Mouse (Mus musculus) CD4-positive helper T cell, adult 2 months (primary cell): ENCODE results near the gene Aff1.
A peak's percentile ranks its signal among the peaks of the same experiment; 100 is the strongest.

Experiments
- DNase-seq: peaks from one replicate; pipeline ENCODE4 v3.0.0-alpha.2; 2012; ENCODE audit warnings: low read depth, missing footprints, low spot score

The Aff1 gene

DNA sequence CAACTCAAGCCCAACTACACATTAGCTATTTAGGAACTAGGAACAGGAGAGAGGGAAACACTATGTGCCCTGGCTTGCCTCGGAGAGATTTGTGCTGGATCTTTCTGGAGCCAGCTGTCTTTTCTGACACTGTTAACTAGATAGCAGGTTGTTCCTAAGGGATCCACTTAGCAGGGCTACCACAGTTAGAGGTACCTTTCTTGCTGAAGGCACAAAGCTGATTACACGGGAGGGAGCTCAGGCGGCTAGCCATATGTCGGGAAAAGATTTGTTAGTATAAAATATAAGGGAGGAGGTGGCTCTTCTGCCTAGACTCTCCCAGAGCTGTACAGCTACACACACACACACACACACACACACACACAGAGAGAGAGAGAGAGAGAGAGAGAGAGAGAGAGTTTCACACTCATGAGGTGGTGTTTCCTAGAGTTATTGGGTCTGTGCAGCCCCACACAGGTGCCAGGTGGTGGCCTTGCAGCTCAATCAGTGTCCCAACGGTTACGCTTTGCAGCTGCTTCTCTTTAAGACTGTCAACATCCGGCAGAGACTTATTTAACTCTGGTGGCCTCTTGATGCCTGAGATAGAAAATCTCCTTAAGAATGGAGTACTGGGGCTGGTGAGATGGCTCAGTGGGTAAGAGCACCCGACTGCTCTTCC lies 34.2 kb downstream of the Aff1 start:
- peak; percentile 20 for DNase-seq

DNA sequence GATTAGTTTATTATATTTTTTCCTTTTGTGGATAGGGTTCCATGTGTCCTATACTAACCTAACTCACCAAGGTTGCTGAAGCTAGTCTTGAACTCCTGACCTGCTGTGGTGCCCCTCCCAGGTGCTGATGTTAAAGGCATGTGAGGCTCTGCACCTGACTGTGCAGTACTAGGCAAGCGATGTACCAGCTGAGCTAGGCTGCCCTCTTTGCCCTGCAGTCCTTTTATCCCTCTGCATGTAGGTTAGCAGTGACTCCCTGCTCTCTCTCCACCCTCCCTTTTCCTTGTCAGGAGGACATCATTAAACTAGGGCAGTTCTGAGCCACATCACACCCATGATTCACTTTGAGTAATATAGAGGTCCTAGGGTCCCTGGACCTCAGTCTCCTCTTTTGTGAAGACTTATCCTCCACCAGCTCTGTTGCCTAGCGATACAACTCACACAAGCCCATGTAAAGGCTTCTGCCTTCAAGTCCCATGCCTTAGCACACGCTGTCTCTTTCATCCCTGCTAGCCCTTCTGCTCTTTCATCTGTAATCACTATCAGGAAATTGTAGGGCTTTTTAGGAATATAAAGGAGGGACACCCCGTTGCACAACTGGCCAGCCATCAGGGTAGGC lies 35.7 kb downstream of the Aff1 start:
- no peak for DNase-seq

DNA sequence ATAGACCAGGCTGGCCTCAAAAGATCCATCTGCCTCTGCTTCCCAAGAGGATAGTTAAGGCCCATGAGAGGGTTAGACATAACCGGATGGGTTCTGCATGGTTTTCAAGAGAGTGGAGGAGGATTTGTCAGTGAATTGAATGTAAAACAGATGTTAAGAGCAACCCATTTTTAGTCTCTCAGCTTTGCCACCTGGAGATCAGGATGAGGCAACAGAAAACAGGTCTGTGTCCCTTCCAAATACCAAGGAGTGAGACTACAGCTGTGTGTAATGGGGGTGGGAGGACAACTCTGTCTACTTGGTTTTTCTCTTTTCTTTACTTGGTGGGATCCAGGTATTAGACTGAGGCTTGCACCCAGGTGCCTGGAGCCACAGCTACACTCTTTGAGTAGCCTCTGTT lies 37.1 kb downstream of the Aff1 start:
- DNase-seq, result no peak

DNA sequence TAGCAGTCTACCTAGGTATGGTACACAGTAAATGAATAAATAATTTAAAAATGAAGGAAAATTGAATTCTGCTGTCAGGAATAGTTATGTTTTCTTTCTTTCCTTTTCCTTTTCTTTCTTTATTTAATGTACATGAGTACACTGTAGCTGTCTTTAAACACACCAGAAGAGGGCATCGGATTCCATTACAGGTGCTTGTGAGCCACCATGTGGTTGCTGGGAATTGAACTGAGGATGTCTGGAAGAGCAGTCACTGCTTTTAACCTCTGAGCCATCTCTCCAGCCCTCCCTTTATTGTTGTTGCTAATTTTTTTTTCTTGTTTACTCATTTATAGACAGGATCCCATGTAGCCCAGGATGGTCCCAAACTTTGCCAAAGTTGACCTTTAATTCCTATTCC lies 38.0 kb downstream of the Aff1 start:
- no peak for DNase-seq

DNA sequence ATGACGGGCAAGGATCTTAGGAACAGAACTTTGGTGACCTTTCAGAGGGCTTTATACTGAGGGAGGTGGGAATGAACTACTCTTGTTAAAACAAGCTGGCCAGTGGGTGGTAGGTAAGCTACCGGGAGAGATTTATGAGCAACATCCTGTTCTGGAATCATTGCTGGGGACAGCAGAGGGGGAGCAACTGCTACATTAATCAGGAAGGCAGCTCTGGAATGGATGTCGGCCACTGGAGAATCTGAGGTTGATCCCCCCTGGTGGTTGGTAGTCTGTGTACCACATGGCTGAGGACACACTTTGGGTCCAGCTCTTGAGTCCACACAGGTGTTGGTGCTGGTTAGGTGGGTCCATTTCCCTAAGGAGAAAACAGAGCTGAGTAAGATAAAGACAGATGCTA lies 38.6 kb downstream of the Aff1 start:
- DNase-seq, result no peak

DNA sequence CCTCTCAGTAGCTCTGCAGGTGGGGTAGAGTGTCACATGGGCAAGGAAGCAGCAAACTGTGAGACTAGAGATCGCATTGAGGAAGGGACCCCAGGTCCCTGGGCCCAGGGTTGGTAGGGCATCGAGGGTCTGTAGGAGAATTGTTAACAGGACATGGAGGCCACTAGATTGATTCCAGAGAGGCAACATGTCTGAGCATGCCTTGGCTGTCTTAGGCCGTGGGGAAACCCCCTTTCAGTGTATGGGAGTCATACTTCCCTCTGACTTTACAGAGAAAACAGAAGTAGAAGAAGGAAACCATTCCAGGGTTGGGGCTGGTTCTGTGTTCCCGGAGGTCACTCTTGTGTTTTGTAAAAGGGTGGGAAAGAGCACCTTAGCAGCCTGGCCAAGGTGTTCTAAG lies 40.4 kb downstream of the Aff1 start:
- DNase-seq, result no peak

DNA sequence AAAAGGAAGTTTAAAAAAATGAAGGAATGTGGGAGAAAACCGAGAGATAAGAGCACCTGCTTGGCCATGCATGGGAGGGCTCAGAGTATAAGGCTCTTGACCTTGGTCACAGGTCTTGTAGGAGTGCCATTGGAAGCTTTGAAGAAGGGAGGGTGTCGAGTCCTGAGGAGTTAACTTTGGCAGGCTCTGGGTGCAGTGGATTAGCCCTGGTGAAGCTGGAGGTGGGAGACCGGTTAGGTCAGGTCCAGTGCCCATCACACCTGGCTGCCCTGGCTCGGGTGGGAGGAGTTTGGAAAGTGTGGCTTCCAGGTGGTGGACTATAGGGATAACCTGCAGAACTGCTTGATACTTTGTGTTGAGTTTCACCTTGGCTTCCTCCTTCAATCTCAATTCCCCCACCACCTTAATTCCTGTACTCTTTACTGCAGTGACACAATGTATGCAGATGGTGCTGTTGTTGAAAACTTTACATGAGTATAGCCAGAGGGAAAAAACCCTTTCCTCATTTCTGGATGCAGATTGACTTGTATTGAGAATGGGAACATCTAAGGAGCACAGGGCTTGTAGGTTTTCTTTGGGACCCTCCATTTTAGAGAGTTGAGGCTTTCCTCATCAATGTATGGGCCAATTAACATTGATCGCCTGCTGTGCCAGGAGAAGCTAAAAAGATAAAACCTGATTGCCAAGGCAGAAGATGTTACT lies 43.4 kb downstream of the Aff1 start:
- no peak for DNase-seq

DNA sequence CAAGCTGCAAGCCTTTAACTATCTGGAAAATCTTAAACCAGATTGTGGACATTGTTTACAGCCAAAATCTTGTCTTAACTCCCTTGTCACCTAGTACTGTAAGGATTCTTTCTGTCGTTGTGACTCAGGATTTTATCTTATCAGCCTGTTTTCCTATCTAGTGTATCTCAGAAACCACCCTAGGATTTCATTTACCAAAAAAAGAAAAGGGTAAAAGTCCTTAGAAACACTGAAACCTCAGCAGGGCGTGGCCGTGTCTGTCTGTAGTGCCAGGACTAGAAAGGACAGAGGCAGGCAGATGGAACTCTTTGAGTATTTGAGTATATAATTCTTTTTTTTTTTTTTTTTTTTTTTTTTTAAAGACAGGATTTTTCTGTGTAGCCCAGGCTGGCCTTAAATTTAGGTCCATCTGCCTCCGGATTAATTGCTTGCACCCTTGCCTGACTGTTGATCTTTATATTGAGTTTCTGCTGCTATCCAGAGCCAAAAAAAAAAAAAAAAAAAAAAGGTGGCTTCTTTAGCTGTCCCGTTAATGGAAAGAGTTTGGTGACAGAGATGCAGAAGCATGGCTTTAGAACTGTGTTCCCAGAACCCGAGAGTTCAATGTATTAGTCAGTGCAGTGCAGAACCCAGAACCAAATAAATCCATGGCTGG lies 44.5 kb downstream of the Aff1 start:
- DNase-seq, result no peak

DNA sequence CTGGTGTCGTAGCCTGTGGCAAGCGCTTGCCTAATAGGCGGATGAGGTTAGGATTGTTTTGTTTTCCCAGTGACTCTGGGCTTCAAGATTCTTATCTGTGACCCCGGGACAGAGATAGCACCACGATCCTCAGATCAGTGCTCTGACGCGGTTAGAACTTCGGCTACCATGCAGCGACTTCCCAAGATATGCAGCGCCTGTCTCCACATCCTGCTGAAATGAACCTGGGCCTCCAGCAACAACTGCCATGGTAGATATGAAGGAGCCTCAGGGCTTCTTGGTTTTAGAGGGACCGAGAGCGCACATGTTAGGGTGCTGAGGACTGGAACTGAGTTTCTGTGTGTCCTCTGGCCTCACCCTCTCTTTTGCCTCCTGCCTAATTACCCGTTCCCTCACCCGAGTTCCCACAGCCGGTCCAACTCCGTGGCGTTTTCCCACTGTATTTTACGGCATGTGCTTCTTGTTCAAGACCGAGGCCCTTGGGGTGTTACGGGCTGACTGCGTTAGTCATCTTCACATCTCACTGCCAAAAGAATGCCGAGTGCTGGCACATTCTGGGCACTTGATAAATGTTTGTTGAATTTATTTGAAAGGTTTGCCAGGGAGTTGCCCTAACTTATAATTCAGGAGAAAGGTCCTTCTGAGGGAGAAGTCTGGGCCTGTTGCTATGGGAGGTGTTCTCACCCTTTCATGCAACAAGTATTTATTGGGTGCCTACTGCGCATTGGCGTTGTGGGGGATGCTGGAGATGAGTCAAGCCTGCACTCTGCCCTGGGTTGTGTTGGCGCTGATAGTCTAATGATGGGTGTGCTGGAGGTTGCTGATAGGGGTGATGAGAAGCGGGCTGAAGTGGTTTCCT lies 45.3 kb downstream of the Aff1 start:
- DNase-seq, result no peak

DNA sequence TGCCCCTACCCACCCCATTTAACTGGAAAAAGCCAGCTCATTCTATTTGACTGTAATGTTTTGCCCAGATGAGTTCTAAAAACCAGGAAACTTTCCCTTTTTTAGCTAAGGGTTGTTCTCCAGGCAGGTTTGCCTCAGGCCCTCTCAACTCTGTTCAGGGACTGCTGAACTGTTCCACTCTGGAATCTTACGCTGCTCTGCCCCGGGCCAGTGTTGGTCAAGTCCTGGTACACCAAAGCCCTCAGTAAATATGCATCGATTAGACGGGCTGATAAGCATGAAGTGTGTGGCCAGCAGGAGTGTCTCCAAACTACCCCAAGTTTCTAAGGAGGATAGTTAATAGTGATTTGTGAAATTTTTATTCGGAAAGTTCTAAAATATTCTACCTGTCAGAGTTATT lies 46.3 kb downstream of the Aff1 start:
- no peak for DNase-seq

DNA sequence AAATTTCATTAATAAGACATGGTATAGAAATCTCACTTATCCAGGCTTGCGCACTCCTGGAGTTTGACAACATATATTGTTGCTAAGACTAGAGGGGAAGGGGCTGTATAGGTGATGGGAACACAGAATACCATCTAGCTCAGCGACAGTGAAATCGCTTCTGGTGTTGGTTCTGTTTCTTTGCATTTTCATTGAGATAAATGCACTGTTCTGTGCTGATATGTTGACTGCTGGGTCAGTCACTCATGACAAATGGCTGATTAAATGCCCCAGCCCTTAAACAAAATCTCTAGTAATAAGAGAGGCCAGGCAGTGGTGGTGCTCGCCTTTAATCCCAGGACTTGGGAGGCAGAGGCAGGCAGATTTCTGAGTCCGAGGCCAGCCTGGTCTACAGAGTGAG lies 47.0 kb downstream of the Aff1 start:
- DNase-seq, result no peak

DNA sequence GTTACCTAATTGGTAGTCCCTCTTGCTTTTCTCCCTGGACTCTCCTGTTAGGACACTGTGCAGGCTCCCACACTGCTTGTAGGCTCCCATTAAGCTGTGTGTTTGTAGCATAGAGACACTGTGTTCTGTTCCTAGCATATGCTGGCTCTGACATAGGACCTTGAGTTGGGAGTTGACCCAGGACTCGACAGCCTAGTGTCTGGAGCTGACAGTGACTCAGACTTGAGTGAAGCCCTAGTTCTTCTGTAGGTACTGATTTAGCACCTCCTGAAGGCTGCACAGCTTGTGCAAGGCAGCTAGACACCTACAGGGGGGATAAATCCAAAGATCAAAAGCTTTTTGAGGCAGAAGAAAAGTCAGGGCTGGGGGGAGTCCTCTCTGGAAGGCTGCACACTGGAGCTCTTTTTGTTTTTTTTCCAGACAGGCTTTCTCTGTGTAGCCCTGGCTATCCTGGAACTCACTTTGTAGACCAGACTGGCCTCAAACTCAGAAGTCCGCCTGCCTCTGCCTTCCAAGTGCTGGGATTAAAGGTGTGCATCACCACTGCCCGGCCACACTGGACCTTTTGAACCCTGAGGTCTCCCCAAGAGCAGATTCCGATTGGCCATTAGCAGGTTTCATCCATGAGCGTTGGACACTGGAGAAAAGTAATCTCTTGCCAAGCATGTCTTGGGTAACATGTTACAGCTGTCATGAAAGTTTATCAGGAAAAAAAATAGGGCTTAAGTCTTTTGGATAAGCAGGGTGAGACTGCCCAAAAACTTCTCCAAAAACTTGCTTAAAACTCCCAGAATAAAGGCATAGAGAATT lies 48.1 kb downstream of the Aff1 start:
- DNase-seq, result no peak

DNA sequence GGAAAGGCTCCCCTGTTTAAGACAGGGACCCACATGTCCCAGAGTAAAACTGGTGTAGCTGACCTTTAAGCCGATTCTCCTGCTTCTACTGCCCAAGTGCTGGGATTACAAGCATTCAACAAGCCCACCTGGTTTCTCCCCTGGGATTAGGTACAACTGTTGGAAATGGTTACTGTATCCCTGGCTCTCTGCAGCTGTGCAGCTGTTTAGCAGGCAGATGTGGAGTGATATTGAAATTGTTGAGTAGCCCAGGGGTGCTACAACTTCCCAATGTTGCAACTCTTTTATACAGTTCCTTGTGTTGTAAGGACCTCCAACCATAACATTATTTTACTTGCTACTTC lies 48.7 kb downstream of the Aff1 start:
- DNase-seq, result no peak

DNA sequence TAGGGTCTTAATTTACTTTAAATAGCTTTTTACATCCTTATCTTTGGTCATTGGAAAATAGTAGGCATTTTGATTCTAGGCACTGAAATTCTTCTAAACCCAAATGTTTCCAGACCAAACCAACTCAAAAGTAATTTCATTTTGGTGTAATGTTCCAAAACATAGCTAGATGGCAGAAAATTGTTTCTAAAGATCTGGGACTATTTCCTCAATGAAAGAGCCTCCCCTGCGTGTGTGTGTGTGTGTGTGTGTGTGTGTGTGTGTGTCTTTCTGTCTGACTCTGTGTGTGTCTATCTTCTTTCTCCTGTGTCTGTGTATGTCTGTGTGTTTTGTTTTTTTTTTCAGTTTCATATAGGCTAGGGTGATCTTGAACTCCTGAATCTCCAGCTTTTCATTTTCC lies 49.3 kb downstream of the Aff1 start:
- peak; percentile 65 for DNase-seq

DNA sequence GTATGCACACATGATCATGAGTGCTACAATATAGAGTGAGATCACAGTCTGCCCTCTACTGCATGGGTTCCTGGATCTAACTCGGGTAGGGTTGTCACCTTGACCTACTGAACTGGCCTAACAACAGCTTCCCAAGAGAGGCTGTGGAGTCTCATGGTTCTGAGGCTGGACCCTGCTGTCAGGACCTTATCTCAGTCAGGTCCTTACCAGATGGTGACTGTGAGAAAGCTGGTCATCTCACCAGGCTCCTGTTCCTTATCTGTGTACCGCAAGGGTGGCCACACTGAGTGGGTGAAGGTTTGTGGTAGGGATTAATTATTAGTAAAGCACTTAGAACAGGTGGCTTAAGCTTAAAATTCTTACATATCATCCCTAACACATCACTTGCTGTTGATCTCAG lies 49.8 kb downstream of the Aff1 start:
- no peak for DNase-seq

DNA sequence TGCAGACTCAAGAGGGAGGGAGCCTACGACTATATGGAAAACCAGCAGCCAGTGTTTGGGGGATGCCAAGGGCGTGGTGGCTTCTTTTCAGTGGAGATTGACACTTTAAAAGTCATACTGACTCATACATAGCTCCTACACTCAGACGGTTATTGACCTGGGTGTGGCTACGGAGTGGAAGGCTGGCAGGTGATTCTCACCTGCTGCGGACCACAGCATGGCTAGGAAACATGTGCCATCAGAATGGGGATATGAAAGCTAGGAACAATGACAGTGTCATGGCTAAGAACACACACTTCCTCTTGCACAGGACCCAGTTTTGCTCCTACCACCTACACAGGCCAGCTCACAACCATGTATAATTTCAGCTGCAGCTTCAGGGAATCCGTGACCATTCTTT lies 52.4 kb downstream of the Aff1 start:
- DNase-seq, result no peak

DNA sequence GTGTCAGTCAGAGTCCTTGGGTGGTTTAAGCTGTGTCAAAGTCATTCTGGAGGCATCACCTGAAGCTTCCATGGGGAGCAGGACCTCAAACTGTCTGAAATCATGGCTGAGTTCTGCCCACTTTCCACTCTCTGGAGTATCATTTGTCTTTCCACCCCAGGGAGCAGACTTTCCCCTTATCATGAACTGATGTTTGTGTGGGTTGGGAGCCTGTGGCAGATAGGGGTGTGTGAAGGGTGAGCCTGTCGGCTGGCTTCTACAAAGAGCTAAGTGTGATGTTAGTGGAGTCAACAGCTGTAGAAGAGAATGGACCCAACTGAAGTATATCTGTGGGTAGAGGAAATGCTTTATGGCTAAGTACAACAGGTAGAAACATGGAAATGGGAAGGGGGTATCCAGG lies 53.5 kb downstream of the Aff1 start:
- no peak for DNase-seq

DNA sequence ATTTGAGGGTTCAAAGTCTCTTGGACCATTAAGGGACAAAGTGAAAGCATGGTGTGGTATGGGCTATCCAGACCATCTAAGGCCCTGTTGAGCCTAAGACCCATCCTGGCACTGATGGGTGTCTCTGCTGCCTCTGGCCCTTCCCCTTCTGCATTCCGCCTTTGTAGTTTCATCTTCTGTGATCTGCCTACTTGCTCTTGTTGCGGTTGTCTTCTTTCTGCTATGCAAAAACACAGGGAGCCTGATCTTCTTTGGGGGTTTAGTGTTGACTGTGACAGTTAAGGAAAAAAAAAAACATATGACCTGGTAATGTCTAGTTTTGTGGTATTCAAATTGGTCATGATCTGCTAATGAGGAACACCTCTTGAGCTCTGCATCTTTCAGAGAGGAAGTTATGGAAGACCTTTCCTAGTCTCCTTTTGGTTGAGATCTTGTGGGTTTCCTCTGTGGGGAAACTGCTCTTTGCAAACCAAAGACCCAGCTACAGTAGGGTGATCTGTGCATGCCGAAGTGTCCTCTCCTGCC lies 54.4 kb downstream of the Aff1 start:
- peak; percentile 71 for DNase-seq

DNA sequence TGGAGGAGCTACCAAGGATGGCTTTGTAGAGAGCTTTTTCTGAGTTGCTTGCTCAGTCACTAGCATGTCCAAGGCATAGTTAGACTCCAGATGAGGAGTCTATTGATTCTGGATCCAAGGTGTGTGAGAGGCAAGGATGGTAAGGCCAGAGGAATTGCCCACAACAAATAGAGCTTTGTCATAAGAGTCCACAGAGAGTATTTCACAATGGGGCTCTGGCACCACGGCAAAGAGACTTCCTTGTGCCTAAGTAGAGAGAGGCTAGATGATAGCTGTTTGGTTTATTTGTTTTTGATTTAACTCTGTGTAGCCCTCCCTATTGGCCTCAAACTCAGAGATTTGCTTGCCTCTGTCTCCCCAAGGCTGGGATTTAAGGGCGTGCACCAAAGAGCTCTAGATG lies 54.9 kb downstream of the Aff1 start:
- no peak for DNase-seq

DNA sequence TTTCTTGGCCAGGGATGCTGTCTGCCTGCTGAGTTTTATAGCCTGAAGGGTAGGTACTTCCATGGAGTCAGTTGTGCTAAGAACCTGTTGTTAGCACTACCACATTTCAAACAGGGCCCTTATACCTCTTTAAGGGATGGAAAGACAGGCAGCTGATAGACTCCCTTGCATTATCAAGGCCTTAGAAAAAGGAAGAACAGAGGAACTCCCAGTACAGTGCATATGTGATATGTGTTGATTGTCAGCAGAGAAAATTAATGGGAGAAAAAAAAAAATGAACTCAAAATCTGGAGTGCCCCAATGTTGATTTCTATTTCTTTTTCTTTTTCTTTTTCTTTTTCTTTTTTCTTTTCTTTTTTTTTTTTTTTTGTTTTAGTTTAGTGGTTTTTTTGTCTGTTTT lies 56.2 kb downstream of the Aff1 start:
- no peak for DNase-seq
